Mouse (Mus musculus) neutrophil, adult 65 days (primary cell): Measurements from ENCODE around the gene Gns. TPM values are rescaled to one million over a fixed set of nuclear protein-coding genes. Genes with fewer than 3 reads are reported as not detected.

Experiments
- total RNA-seq: library from RNA; stranded (reverse); gene quantifications from 2 replicates; pipeline ENCODE4 v1.2.4, GENCODE M21; 2023

The Gns gene
- 228 and 327 TPM in 2 replicates for total RNA-seq

DNA sequence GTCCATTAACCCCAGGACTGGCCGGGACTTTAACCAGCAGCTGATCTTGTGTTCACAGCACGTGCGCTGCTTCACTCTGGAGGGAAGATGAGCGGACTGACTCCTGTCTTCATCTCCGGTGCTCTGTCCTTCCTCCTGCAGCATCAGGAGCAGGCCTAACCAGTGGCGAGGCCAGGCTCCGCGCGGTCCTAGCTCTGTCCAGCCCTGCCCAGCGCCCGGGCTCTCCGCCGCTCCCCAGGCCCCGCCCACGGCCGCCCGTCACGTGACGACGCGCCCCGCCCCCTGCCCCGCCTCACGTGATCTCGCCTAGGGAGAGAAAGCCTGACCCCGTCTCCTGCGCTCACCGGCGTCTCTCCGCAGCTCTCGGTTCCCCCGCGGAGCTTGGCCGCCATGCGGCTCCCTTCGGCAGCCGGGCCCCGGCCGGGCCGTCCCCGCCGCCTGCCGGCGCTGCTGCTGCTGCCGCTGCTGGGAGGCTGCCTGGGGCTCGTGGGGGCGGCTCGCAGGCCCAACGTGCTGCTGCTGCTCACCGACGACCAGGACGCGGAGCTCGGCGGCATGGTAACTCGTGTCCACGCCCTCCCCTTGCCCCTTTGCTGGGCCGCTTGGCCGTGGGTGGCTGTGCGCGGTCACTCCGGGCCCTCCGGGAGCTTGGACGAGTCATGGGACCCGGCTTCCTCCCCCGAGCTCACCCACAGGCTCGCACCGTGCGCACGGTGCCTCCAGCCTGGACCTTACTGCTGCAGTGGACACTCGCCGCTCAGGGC lies at the start of gene Gns:
TSS of gene Gns (plus strand) at position 290 of the 764 bp plus-strand sequence.

DNA sequence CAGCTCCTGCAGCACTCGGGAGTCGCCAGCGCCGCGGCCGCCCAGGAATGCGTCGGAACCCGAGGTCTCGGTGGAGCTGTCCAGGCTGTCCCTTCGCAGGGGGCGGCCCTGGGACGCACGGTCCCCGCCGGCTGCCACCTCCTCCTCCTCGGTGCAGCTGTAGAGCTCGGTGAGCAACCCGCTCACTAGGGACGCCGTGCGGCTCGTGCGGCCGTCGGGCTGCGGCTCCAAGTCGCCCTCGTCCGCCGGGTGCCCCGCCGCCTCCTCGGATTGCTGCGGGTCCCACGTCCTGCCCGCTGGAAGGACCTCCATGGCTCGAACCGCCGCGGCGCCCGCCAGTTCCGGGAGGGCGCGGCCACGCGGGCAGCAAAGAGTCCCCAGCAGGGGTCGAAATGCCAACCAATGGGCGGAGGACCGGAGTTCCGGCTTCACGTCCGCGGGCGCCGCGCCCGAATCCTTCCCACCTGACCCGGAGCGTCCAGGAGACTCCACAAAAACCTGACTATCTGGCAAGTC lies 13.8 kb upstream of the Gns start, which contains the start of gene Tbc1d30:
TSS of gene Tbc1d30 (minus strand) at position 213 of the 516 bp plus-strand sequence.

Other genes starting within 250 kb of the Gns start
- gene Tbc1d30, start 13.8 kb upstream of the Gns start, total RNA-seq: 0.28 and 1.2 TPM in 2 replicates
- gene Rassf3, start 111.3 kb downstream of the Gns start, total RNA-seq: 175 and 217 TPM in 2 replicates
- 59.1 and 77.8 TPM in 2 replicates for gene Tbk1, start 221.7 kb downstream of the Gns start, total RNA-seq